Mouse (Mus musculus): ENCODE data around the gene Mas1. TPM values are rescaled to one million over a fixed set of nuclear protein-coding genes. Genes with fewer than 3 reads are reported as not detected.

Gene Mas1
- polyA plus RNA-seq, 1 experiment from 2014 or later, result 0.36 TPM

Small RNA genes lying within 50 kb of the gene (microRNA-seq; reads per million reads assigned to microRNA genes)
- gene Gm24085 (ENCODE audit: borderline number of aligned reads), result not detected

Other genes with a start within 250 kb of the Mas1 start
- 0.10 TPM in 1 of 2 replicates, not detected in the other for gene Slc22a1, start 192.3 kb downstream of the Mas1 start, polyA plus RNA-seq (2014; fragmentation: Nextera tagmentation; extraction: Ambion mirVana)
- gene Igf2r, start 98.5 kb downstream of the Mas1 start, polyA plus RNA-seq (2014; fragmentation: Nextera tagmentation; extraction: Ambion mirVana), result 41.8 and 43.7 TPM in 2 replicates
- not detected in 2 replicates for gene Mrgprh, start 7.9 kb upstream of the Mas1 start, polyA plus RNA-seq (2014; fragmentation: Nextera tagmentation; extraction: Ambion mirVana)
- gene Pnldc1, start 42.1 kb upstream of the Mas1 start, polyA plus RNA-seq (2014; fragmentation: Nextera tagmentation; extraction: Ambion mirVana), result 1.8 and 1.9 TPM in 2 replicates
- 549 and 610 TPM in 2 replicates for gene Tcp1, start 47.6 kb upstream of the Mas1 start, polyA plus RNA-seq (2014; fragmentation: Nextera tagmentation; extraction: Ambion mirVana)
- gene Mrpl18, start 48.2 kb upstream of the Mas1 start, polyA plus RNA-seq (2014; fragmentation: Nextera tagmentation; extraction: Ambion mirVana), result 256 and 263 TPM in 2 replicates
- 0.62 and 1.1 TPM in 2 replicates for gene Acat3, start 72.5 kb upstream of the Mas1 start, polyA plus RNA-seq (2014; fragmentation: Nextera tagmentation; extraction: Ambion mirVana)
- gene Acat2, start 92.6 kb upstream of the Mas1 start, polyA plus RNA-seq (2014; fragmentation: Nextera tagmentation; extraction: Ambion mirVana), result 113 and 126 TPM in 2 replicates
- gene Wtap, start 126.0 kb upstream of the Mas1 start, polyA plus RNA-seq (2014; fragmentation: Nextera tagmentation; extraction: Ambion mirVana), result 99.4 and 101 TPM in 2 replicates
- 193 and 213 TPM in 2 replicates for gene Sod2, start 138.7 kb upstream of the Mas1 start, polyA plus RNA-seq (2014; fragmentation: Nextera tagmentation; extraction: Ambion mirVana)
- gene Gpr31b, start 184.2 kb upstream of the Mas1 start, polyA plus RNA-seq (2014; fragmentation: Nextera tagmentation; extraction: Ambion mirVana), result not detected in 2 replicates
- gene Tcp10b, start 193.0 kb upstream of the Mas1 start, polyA plus RNA-seq (2014; fragmentation: Nextera tagmentation; extraction: Ambion mirVana), result not detected in 2 replicates

All from liver, embryonic 11.5 days (tissue).